Mouse (Mus musculus) spleen, embryonic (tissue): ENCODE measurements around the gene Crhr2.

Experiments used
- CTCF ChIA-PET: fragments of 350-600 bp; sonication (Branson Sonifier 250); formaldehyde crosslinking; loops from one replicate; lab custom pipeline; 2022; lab: Charles Lee

Crhr2 gene

DNA sequence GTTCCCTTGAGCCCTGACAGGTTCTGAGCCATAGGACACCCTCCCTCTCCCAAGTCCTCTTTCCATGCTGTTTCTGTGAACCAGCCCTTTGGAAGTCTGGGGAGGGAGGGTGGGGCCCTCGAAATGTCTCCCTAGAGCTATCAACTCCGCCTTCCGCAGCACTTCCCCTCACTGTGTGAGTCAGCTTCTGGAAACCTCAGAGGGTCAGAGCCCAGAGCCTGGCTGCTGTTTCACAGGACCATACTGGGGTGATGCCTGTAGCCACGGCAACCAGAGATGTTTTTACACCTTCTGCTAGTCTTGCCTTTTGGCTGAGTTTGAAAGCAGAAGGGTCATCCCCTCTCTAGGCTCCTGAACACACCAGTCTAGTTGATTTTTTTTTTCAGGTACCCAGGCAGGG is 9.8 kb downstream of the Crhr2 start:
- CTCF ChIA-PET = no interaction called here

DNA sequence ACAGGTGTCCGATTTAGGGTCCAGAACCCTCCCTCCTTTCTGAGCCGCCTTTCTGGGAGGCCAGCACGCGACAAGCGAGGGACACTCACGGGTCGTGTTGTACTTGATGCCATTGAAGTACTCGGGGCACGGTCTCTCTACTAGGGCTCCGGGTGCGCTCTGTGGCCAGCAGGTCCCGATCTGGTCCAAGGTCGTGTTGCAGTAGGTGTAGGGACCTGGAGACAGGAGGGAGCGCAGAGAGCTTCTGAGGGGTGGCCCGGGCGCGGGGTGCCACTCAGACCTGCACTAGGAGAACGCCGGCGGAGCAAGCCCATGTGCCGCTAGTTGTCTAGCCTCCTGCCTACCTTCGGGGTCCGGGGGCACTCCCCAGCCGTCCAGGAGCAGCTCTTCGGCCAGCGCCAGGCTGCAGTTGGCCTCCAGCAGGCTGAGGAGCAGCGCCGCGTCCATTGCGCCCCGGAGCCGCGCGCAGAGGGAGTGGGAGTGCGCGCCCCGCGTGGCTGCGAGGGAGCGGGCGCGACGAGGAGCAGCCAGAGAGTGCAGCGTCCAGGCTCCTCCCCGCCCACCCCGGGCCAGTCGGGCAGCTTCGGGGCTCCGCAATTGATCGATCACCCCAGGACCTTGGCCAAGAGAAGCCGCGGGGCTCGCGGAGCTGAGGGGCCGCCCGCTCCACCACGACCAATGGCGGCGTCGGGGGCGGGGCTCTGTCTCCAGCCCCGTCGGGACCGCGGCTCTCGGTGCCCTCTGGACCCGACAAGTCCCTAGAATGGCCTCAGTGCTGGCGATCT is 15.3 kb downstream of the Crhr2 start:
- CTCF ChIA-PET = no interaction called here

DNA sequence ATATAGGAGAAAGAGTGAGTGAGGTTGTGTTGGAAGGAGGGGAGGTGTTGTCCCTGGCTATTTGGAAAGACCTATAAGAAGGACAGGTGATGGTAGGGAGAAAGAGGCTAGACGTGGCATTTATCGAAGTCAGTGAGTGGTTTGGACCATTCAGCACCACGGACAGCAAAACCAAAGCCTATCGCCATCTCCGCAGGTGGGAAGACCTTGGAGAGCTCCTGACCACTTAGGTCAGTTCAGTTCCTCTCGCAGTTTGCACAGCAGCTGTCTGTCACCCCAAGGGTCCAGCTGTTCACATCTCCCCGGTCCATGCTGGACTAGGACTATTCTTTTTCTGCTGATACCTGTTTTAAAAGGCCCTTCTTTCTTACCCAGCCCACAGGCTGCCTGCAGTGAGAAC is 24.5 kb downstream of the Crhr2 start:
- CTCF ChIA-PET = no interaction called here

- CTCF ChIA-PET = interaction anchor here (0.6 to 1.1 kb wide), 2 partner anchors 8 to 9 kb away, joined by 3 read pairs; no protein-coding TSS in a partner anchor
These were observed 34.2 kb downstream of the Crhr2 start for GRCm38 (mm10) chr6:55098603-55099002.

GRCm38 (mm10) chr6:55098030-55098429 is 34.8 kb downstream of the Crhr2 start:
- CTCF ChIA-PET = interaction anchor here (0.6 kb wide), 1 partner anchor 8 kb away, joined by 3 read pairs; no protein-coding TSS in a partner anchor

DNA sequence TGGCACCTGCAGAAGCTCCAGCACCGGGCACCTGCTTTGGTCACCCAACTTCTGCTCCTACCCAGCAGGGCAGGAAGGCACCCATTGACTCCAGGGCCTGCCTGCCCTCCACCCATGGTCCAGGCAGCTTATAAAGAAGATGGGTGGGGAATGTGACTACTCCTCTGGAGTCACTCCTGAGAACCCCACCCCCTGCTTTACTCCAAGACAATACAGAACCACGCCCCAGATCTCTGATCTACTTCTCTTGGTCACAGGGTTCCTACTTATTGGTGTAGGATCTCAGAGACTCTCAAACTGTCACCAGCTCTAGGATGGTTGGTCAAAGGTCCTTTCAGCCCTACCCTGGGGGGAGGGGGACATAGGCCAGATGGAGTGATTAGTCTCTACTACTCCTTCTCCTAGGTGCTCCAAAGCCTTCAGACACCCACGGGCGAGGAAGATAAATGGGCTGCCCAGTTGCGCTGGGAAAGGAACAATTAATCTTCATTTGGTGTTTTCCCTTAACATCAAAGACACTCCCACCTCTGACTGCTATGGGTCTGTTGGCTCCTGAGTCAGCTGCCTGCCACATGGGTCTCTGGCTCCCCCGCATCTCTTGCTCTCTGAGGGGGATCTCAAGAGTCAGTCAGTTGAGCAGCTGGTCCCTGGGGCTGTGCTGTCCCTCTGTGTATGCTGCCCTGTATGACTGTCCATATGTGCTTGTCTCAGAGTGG is 39.2 kb downstream of the Crhr2 start:
- CTCF ChIA-PET = no interaction called here

- CTCF ChIA-PET = interaction anchor here (0.8 kb wide), 1 partner anchor 8 kb away, joined by 3 read pairs; no protein-coding TSS in a partner anchor
These were observed 41.4 kb downstream of the Crhr2 start for GRCm38 (mm10) chr6:55091396-55091795.

- CTCF ChIA-PET = interaction anchor here (0.8 kb wide), 1 partner anchor 8 kb away, joined by 3 read pairs; no protein-coding TSS in a partner anchor
These were observed 42.2 kb downstream of the Crhr2 start for GRCm38 (mm10) chr6:55090639-55091038.

- CTCF ChIA-PET = no interaction called here
These were observed 45.5 kb downstream of the Crhr2 start for GRCm38 (mm10) chr6:55087355-55087754.

DNA sequence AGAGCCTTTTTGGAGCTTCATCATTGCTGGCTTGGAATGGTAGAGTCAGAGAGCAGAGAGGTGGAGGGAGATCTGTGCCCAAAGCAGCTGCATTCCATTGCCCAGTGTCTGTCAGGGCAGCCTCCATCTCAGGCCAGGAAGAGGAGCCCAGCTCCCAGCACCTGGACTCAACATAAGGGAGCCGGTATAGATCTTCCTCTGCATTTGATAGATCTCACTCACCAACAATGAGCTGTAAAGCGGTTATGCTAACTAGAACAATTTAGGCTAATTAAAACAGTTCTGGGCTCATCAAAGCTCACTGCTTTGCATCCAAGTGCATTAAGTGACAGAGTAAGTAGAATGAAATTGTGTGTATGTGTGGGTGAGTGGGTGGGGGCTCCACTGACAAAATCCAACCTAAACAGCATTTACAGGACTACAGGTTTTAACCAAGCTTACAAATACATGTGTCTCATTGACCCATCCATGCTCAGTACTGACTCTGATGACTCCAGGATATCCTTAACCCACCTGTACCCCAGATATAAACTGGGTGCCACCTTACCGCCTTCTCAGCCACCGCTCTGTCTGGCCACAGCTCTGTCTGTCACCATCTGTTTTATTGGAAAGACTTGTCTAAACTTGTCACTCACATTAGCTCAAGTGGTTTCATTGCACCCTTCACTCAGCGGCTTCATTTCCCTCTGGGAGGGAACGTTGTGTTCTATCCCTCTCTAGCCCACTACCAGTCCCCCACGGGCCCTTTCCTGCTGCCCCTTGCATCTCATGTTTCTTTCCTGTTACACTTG is 50.4 kb downstream of the Crhr2 start:
- CTCF ChIA-PET = no interaction called here

GRCm38 (mm10) chr6:55081379-55081778 is 51.4 kb downstream of the Crhr2 start:
- CTCF ChIA-PET = no interaction called here

GRCm38 (mm10) chr6:55076561-55077255 is 56.1 kb downstream of the Crhr2 start:
- CTCF ChIA-PET = no interaction called here

DNA sequence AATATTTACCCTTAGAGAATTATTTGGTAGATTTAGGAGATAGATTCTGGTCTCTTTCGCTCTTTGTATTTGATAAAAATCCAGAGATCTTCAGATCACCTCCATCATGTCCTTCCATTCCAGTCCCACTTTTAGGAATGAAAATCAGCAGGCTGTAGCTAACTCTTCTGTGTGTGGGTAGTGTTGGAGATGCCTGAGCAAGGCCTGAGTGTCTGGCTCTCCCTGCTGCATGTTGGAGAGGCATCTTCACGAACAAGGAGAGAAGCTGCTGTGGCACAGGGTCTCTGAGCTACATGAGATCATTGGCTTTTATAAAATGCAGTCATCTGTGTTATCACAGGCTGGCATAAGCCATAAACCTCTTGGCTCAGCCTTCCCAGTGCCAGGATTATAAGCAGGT is 66.9 kb downstream of the Crhr2 start:
- CTCF ChIA-PET = no interaction called here

- CTCF ChIA-PET = no interaction called here
These were observed 68.4 kb downstream of the Crhr2 start for GRCm38 (mm10) chr6:55064477-55064827.

GRCm38 (mm10) chr6:55063793-55064476 is 68.9 kb downstream of the Crhr2 start:
- CTCF ChIA-PET = no interaction called here

- CTCF ChIA-PET = no interaction called here
These were observed 70.6 kb downstream of the Crhr2 start for GRCm38 (mm10) chr6:55062200-55062599.

GRCm38 (mm10) chr6:55061328-55061727 is 71.5 kb downstream of the Crhr2 start:
- CTCF ChIA-PET = no interaction called here

DNA sequence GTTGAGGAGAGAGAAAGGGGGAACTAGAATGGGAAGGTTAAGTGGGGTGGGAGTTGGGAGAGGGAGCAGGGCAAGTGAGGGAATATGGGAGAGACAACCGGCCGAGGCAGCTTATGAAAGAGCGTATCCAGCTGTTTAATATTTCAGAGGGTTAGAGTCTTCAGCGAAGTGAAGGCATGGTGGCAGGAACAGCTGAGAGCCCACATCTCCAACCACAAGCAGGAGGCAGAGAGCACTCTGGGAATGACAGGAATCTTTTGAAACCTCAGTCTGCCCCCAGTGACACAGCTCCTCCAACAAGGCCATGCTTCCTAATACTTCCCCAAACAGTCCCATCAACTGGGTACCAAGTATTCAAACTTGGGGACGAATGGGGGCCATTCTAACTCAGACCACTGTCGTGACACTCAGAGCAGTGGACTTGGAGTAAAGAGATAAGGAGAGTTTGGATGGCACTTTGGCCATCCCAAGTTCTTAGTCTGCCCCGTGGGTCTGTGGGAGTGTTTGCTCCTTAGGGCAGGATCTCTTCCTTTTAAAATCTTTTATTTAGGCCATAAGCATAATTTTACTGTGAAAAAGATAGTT is 72.5 kb downstream of the Crhr2 start:
- CTCF ChIA-PET = no interaction called here

GRCm38 (mm10) chr6:55057427-55057826 is 75.4 kb downstream of the Crhr2 start:
- CTCF ChIA-PET = interaction anchor here (0.7 kb wide), 1 partner anchor 181 kb away, joined by 3 read pairs; no protein-coding TSS in a partner anchor

DNA sequence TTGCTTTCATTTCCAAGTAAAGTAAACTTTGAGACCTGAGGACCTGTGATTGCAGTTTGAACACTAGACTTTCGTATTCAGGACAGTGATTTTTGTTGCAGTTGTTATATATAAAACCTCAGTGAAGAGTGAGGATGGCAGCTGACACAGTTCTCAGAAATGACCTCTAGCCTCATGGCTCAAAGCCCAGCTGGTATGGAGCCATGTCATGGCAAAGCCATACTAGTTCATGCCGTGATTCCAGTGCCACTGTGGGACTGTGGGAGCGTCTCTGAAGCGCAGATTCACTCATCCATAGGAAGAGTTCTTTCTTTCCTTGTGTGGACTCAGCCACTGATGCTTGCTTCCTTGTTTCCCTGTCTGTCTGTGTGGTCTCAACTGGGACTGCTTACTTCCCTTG is 78.3 kb downstream of the Crhr2 start:
- CTCF ChIA-PET = no interaction called here
